Mouse (Mus musculus) hindbrain, embryonic 11.5 days (tissue): ENCODE measurements around the gene Rorb. TPM values are rescaled to one million over a fixed set of nuclear protein-coding genes. Genes with fewer than 3 reads are reported as not detected.

Source experiments
- ATAC-seq: fragments of 200-750 bp; cut with Nextera tagmentation; 2 replicates; pipeline ENCODE4 v1.8.0; 2017; ENCODE audit warnings: mild to moderate bottlenecking, moderate TSS enrichment, moderate library complexity; ENCODE audit not compliant: low FRiP score
- DNase-seq: peaks from one replicate; pipeline ENCODE4 v3.0.0-alpha.2; 2015; ENCODE audit warnings: low spot score
- H3K27ac ChIP-seq: fragments of 300-500 bp; sonication (generic); 2 replicates; pipeline ENCODE4 v1.5.1; 2014; ENCODE audit warnings: mild to moderate bottlenecking, low read depth, low read length
- H3K27me3 ChIP-seq: fragments of 300-500 bp; sonication (generic); 2 replicates; pipeline ENCODE4 v1.6.1; 2014; ENCODE audit warnings: mild to moderate bottlenecking, low read length, moderate library complexity, mixed read lengths; ENCODE audit not compliant: control insufficient read depth, insufficient read depth
- H3K36me3 ChIP-seq: fragments of 300-500 bp; sonication (generic); 2 replicates; pipeline ENCODE4 v1.6.1; 2014; ENCODE audit warnings: mild to moderate bottlenecking, low read length, moderate library complexity, mixed read lengths; ENCODE audit not compliant: control insufficient read depth, insufficient read depth
- H3K4me1 ChIP-seq: fragments of 300-500 bp; sonication (generic); replicated peaks from 2 replicates; pipeline ENCODE4 v1.6.1; 2014; ENCODE audit warnings: low read length, mixed read lengths; ENCODE audit not compliant: control insufficient read depth, insufficient read depth
- H3K4me2 ChIP-seq: fragments of 300-500 bp; sonication (generic); replicated peaks from 2 replicates; pipeline ENCODE4 v1.6.1; 2014; ENCODE audit warnings: mild to moderate bottlenecking, low read depth, low read length
- H3K4me3 ChIP-seq: fragments of 300-500 bp; sonication (generic); 2 replicates; pipeline ENCODE4 v1.5.1; 2014; ENCODE audit warnings: low read depth, low read length
- H3K9ac ChIP-seq: fragments of 300-500 bp; sonication (generic); 2 replicates; pipeline ENCODE4 v1.6.1; 2014; ENCODE audit warnings: low read depth, low read length
- H3K9me3 ChIP-seq: fragments of 300-500 bp; sonication (generic); 2 replicates; pipeline ENCODE4 v1.6.1; 2016; ENCODE audit warnings: low read length; ENCODE audit not compliant: control insufficient read depth
- WGBS: fragments of 180-500 bp; shearing (Covaris S2); extraction: QIAGEN DNeasy Blood & Tissue Kit; methylation state at CpG from one replicate; pipeline ENCODE4 v1.1.7; 2014; 5-methylcytosine and 5-hydroxymethylcytosine counted together
- polyA plus RNA-seq: library from polyadenylated mRNA; unstranded; fragments of >200 nt; fragmentation: Nextera tagmentation; extraction: Ambion mirVana; gene quantifications from 2 replicates; pipeline ENCODE4 v1.2.1, GENCODE M21; 2014

Gene Rorb
- polyA plus RNA-seq, 1 experiment from 2014 or later, result 3.3 TPM

DNA sequence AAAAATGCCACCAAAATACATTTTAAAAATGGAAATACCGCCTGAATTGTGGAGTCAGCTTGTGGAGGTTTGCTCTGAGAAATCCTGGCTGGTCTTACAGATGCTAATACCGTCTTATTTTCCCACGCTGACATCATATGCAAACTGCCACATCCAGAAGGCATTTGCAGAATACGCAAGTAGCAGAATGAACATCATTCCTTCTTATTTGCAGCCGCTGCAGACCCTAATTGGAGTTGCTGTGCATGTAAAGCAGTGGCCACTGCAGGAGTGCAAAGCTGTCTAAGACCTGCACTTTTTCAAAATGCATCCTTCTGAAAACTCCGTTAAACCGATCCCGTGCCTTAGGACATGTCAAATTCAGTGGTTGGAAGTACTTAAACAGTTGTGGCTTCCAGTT lies 52.8 kb downstream of the Rorb start:
- WGBS, result 91% methylated on average over 8 of the region's 8 CpGs
- Histone ChIP-seq H3K9me3 (no peaks in the 10 kb centered on the region), H3K27me3 (no peaks in the 10 kb centered on the region), H3K9ac (no peak overlapping the region), H3K4me1 (no peaks in the 10 kb centered on the region), H3K4me3 (no peak overlapping the region), H3K27ac (no peak overlapping the region), H3K36me3 (no peaks in the 10 kb centered on the region), H3K4me2 (no peak overlapping the region)
- DNase-seq (no peak), ATAC-seq (peak; percentile 40; the same call in 1 of the 2 replicates)

DNA sequence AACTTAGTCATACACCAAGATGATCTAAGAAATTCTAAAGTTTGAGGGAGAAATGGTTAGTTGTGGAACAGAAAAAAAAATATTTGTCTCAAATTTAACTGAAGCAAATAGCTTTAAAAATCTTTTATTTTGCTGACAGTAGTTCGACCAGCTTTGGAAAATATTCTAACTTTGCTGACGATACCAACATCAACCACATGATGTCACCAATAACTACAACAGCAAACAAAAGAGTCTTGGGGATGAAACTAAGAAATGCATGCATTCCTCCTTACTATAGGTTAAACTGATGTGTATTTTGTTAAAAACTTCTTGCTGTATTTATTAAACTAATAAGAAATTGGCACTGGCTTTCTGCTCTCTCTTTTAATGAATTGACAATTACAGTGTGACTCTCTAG lies 67.9 kb downstream of the Rorb start:
- no peaks in the 10 kb centered on the region for H3K36me3 ChIP-seq
- no peak overlapping the region for H3K9ac ChIP-seq
- no peak overlapping the region for H3K4me2 ChIP-seq
- DNase-seq (peak; percentile 7), ATAC-seq (no peak)
- no peaks in the 10 kb centered on the region for H3K27me3 ChIP-seq
- 49% methylated on average over 2 of the region's 2 CpGs for WGBS
- no peaks in the 10 kb centered on the region for H3K9me3 ChIP-seq
- H3K4me3 ChIP-seq, result no peak overlapping the region
- no peak overlapping the region for H3K27ac ChIP-seq
- H3K4me1 ChIP-seq, result no peaks in the 10 kb centered on the region

DNA sequence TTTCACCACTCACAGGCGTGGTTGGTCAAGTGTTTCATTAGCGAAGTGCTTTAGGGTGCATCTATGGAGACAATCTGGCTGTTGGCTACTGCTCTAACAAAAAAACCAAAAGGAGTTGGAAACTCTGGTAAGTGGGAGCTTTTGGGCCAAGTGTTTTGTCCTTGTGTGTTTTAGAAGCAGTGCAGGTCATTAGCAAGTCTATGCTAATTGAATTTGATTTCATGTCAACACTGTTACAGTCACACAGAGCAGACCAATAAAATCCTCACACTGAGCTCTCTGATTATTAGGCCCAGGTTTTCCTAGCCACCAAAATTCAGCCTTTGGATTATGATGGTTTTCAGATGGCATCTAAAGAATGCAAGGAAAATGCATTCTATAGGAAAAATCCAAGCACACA lies 70.2 kb downstream of the Rorb start:
- no peaks in the 10 kb centered on the region for H3K27me3 ChIP-seq
- ATAC-seq (no peak), DNase-seq (no peak)
- no peaks in the 10 kb centered on the region for H3K36me3 ChIP-seq
- no peak overlapping the region for H3K4me2 ChIP-seq
- no peak overlapping the region for H3K27ac ChIP-seq
- no peaks in the 10 kb centered on the region for H3K9me3 ChIP-seq
- WGBS, result 78% methylated on average over 2 of the region's 2 CpGs
- H3K4me3 ChIP-seq, result no peak overlapping the region
- no peaks in the 10 kb centered on the region for H3K4me1 ChIP-seq
- H3K9ac ChIP-seq, result no peak overlapping the region

DNA sequence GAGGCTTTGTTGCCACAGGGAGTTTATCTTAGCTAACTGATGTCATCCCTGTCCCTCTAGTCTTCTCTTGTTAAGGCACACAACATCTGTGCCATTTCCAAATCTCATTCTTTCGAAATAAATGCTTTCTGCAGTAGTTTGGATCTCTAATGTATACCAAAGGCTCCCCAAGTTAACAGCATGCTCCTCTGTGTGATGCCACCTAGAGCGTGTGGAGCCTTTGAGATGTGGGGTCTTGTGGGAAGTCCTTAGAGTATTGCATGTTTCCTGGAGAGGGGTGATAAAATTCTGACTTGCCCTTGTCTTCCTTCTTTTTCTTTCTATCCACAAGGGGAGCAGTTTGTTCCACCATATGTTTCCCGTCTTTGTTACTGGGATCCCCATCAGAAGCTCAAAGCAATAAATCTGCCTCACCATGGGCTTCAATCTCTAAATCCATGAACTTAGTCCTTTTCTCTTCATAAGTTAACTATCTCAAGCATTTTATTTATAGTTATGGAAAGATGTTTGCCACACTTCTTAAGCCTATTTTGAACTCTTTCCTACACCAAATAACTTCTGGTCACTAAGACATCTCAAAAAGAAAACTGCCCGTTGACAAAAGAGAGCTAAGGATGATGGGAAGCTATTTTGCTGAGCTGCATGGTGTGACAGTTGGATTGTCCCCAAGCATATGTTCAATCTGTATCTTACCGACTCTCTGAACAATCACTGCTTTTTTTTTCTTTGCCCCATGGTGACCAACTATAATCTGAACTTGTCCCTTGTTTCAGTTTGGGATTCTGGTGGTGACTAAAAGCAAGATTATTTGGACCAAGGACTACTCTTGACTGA lies 76.3 kb downstream of the Rorb start:
- WGBS, result 84% methylated on average over 5 of the region's 5 CpGs
- Histone ChIP-seq H3K4me1 (no peaks in the 10 kb centered on the region), H3K27me3 (no peaks in the 10 kb centered on the region), H3K4me3 (no peak overlapping the region), H3K36me3 (no peaks in the 10 kb centered on the region), H3K4me2 (no peak overlapping the region), H3K9me3 (no peaks in the 10 kb centered on the region), H3K9ac (no peak overlapping the region), H3K27ac (no peak overlapping the region)
- ATAC-seq, result no peak
- DNase-seq, result no peak

DNA sequence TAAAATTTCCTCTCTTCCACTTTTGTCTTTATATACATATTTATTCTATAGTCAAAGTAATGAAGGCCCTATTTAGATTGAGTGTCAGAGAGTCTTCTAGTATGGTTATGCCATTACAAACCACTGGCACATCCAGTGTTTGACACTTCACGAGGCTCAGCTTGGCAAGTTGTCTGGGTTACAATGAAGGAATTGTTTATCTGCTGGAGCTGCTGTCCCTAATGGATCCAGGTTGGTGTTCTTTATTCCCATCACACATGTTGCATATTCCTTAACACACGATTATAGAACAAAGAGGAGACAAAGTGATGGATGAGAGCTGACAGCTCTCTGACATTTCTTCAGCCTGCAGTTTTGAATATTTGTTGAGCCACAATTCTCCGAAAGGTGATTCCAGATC lies 77.0 kb downstream of the Rorb start:
- H3K4me3 ChIP-seq, result no peak overlapping the region
- H3K27ac ChIP-seq, result no peak overlapping the region
- DNase-seq (no peak), ATAC-seq (no peak)
- WGBS, result 76% methylated on average over 3 of the region's 3 CpGs
- H3K36me3 ChIP-seq, result no peaks in the 10 kb centered on the region
- no peak overlapping the region for H3K4me2 ChIP-seq
- no peaks in the 10 kb centered on the region for H3K4me1 ChIP-seq
- H3K9ac ChIP-seq, result no peak overlapping the region
- no peaks in the 10 kb centered on the region for H3K27me3 ChIP-seq
- H3K9me3 ChIP-seq, result no peaks in the 10 kb centered on the region

DNA sequence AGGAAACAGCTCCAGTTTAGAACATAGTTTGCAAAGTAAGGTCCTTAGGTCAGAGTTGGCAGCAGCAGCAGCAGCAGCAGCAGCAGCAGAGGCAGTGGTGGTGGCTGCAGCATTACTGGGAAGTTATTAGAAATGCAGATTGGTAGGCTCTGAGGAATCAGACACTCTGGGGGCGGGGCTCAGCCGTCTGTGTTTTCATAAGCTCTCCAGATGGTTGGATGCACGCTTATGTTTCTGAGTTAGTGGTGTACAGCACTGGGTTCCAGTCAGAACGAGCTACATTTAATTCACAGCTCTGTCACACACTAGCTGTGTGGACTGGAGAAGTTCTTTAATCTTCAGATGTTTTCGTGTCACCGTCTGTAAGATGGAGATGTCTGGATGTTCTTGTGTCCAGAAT lies 105.9 kb downstream of the Rorb start:
- Histone ChIP-seq H3K36me3 (no peaks in the 10 kb centered on the region), H3K4me1 (no peaks in the 10 kb centered on the region), H3K27ac (0 out of 2 replicates have a peak overlapping the region, but pooled peaks have one; percentile 24), H3K4me2 (no peak overlapping the region), H3K27me3 (no peaks in the 10 kb centered on the region), H3K9ac (no peak overlapping the region), H3K4me3 (no peak overlapping the region), H3K9me3 (no peaks in the 10 kb centered on the region)
- peak; percentile 61 for DNase-seq
- 48% methylated on average over 6 of the region's 6 CpGs for WGBS
- peak; percentile 90 for ATAC-seq

DNA sequence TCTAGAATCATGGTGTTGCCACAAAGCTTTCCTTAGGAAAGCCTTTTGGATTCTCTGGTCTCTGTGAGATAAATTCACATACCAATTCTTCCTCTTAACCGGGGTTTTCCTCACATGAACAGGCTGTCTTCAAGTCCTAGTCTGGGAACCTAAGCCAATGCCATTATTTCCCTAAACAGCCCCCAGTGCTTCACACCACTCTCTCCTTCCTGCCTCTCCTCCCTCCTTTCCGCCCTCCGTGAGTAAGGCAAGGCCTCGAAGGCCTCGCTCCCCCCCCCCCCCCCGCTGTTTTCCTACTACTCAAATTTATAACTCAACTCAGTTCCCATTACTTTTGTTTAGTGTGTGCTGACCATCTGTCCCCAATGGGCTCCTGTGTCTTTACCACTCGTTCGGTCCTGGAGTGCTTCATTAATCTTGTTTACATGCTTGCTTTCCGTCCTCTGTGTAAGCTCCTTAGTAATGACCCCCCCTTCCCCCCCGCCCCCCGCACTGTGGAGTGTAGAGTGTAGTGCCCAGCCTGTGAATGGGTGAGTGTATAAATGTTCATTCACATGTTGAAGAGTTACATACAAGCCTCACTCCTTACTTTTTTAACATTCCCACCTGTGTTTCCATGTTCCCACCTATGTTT lies 106.9 kb downstream of the Rorb start:
- ATAC-seq (peak; percentile 79), DNase-seq (peak; percentile 18)
- no peaks in the 10 kb centered on the region for H3K27me3 ChIP-seq
- no peak overlapping the region for H3K4me2 ChIP-seq
- no peaks in the 10 kb centered on the region for H3K36me3 ChIP-seq
- H3K4me3 ChIP-seq, result no peak overlapping the region
- H3K9me3 ChIP-seq, result no peaks in the 10 kb centered on the region
- H3K4me1 ChIP-seq, result no peaks in the 10 kb centered on the region
- 49% methylated on average over 8 of the region's 11 CpGs for WGBS
- no peak overlapping the region for H3K9ac ChIP-seq
- no peak overlapping the region for H3K27ac ChIP-seq

DNA sequence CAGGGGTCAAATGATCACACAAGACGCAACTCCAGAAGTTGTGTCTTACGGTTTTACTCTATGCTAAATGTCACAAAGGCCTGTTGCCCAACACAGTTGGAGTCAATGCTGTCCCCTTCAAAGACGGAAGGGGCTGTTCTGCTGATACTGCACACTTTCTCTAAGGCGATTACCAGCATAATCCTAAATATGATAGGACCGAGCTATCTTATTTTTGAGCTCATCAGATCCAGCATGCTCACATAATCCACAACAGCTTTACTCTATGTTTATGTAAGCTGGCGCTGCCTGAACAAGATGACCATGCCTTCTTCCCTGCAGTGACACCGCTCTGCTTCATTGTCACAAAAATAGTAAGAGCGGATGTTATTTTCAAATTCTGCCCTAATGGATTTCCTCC lies 112.0 kb downstream of the Rorb start:
- Histone ChIP-seq H3K36me3 (no peaks in the 10 kb centered on the region), H3K9me3 (no peaks in the 10 kb centered on the region), H3K4me2 (no peak overlapping the region), H3K4me3 (no peak overlapping the region), H3K27ac (no peak overlapping the region), H3K27me3 (no peaks in the 10 kb centered on the region), H3K4me1 (no peaks in the 10 kb centered on the region), H3K9ac (no peak overlapping the region)
- WGBS, result 89% methylated on average over 8 of the region's 8 CpGs
- ATAC-seq (no peak), DNase-seq (no peak)

DNA sequence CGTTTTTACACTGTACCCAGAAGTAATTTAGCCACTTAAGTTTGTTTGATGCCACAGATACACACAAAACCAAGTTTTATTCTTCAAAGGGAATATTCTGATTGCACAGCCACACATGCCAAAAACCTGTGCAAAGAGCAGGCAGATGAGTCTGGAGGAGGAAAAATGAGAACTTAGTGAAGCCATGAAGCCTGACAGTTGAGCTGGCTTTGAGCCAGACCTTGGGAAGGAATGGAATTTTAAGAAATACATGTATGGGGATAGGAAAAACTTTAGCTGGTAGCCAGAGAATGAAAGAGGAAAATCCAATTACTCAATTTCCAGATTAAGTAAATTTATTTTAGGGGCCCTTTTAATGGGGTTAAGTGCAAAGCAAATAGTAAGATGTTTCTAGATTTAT lies 113.3 kb downstream of the Rorb start:
- Histone ChIP-seq H3K9me3 (no peaks in the 10 kb centered on the region), H3K4me1 (no peaks in the 10 kb centered on the region), H3K4me3 (no peak overlapping the region), H3K27me3 (no peaks in the 10 kb centered on the region), H3K9ac (no peak overlapping the region), H3K27ac (no peak overlapping the region), H3K4me2 (no peak overlapping the region), H3K36me3 (no peaks in the 10 kb centered on the region)
- 76% methylated on average over 1 of the region's 1 CpGs for WGBS
- ATAC-seq (no peak), DNase-seq (no peak)
